Mouse (Mus musculus) CD8-positive naive resting alpha-beta T cell, adult 2 months (primary cell): ENCODE data around the gene Mgat5.
A peak's percentile ranks its signal among the peaks of the same experiment; 100 is the strongest.

Experiments
- DNase-seq, 2 experiments: peaks; one replicate each; pipeline ENCODE4 v3.0.0; 2022; ENCODE audit warnings: low read depth in 2 of 2, low spot score in 2 of 2

Mgat5 gene

DNA sequence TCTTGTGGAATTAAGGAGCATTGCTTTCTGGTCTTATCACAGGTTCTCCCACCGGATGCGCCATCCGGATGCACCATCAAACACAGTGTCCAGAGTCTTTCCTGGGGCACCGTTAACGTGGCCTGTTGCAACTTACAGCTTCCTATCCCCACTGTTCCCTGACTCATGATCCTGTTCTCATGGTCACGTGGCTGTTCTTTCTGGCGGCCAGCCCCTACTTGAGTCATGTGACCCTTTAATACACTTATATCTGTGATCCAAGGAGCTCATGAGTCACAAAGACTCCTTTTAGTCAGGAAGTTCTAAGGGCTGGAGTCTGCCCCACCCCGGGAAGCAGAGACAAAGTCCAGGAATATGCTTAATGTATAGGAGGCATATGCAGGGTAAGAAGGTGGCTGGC is 52.2 kb downstream of the Mgat5 start:
- DNase-seq: no peak

DNA sequence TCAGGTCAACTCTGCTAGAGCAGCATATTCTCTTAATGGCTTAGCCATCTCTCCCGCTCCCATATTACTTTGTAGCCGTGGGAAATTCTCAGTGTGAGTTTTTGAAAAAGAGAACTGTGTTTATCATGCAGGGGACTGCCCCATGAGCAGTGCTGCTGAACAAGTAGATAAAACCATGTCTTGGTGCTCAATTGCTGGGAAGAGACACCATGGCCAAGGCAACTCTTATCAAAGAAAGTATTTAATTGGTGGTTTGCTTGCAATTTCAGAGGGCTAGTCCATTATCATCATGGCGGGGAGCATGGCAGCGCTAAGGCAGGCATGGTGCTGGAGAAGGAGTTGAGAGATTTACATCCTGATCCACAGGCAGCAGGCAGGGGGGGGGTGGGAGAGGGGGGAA is 54.9 kb downstream of the Mgat5 start:
- DNase-seq: no peak

DNA sequence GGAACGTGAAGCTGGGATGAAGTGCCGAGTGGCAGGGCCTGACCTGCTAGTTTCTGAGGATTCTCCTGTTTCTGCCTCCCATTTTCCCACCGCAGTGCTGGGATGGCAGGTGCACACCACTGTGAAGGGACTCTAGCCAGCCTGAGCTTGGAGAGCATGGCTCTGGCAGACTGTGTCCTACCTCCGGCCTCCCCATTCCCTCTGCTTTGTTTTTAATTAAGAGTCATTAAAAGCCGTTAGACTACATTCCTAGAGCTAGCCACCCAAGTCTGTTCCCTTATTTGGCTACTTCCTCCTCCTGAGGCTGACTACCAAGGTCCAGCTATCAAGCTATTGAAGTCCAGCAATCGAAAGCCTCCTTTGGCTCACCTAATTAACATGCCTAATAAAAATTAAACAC is 56.2 kb downstream of the Mgat5 start:
- DNase-seq: no peak

DNA sequence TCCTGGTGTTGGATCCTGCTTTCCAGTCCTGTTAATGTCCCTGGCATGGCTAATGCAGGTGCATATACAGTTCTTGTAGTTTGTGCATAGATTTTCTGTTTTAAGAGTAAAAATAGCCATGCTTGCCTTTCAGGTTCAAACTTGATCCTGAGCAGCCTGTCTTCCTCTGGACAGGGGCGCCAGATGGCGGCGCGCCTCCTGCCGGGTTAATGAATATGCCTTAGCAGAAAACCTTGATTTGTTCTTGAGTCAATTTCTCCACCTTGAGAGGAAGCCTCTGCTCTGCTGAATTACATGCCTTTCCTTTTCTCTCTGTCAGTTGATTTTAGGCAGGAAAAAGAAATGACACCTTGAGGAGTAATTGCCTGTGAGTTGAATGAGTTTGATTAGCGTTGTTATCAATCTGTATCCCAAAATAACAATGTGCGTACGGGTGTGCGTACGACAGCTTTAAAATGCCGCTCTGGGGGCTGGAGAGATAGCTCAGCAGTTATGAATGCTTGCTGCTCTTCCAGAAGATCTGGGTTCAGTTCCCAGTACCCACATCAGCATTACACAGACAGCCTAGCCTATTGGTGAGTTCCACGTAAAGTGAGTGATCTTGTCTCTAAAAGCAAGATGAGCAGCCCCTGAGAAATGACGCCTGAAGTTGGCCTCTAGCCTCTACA is 57.5 kb downstream of the Mgat5 start:
- no peak for DNase-seq

DNA sequence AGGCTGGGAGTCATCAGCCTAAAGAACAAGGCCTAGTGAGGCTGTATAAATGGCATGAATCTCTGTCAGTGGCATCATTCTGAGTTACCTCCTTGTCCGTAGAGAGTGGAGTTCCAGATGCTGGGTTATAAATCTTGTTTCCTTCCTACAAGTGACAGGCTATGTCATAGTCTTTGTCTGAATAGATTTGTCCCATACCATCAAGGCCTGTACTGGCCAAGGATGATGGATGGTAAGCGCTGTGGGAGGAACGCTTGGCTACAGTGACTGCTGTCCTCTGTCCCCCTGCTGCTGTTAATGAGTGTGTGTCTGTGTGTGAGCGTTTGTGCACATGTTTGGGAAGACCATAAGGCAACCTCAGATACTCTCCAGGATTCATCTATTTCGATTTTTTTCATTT is 63.2 kb downstream of the Mgat5 start:
- DNase-seq: no peak

DNA sequence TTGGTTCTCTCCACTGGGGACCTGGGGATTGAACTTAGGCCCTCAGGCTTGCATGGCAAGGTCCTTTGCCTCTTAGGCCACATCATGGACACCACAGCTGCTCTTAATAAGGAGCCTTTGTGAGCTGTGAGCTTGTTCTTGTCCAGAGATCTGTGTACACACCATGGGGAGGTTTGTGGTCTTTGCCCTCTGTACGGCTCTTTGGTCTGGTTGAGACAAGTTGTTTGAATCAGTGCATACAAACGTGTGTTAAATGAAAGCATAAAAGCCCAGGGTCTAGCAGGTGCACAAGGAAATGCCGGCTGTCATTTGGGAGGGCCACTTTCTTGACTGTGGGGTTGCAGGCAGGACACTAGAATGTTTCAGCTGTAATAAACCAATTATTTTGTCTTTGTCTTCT is 64.5 kb downstream of the Mgat5 start:
- DNase-seq: no peak

DNA sequence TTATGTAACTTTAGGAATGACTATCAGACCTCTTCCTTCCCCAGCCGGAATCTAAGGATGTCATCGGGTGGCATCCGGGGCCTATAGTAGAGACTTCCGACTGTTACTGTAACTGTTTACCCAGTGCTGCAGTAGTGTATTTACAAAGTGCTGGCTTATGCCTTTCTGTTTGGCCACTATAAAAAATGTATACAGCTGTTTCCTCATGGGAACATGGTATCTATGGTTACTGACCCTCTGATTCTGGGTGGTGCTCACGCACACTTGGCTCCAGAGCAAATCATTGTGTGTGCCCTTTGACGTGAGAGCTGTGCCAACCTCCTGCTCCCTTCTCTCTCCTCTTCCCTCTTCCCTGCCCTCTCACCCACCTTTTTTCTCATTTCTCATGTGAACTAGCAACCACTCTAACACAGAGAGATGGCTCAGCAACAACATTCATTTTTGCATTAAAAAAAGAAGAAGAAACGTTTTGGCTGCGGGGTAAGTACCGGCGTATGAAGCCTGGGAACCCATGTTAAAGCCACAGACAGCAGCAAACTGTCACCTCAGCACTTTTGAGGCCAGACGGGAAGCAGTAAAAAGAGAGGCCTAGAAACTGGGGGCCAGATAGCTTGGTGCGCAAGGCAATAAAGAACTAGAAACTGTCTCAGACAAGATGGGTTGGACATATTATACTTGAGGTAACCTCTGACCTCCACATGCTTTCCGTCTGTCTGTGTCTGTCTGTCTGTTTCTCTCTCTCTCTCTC is 65.6 kb downstream of the Mgat5 start:
- no peak for DNase-seq

DNA sequence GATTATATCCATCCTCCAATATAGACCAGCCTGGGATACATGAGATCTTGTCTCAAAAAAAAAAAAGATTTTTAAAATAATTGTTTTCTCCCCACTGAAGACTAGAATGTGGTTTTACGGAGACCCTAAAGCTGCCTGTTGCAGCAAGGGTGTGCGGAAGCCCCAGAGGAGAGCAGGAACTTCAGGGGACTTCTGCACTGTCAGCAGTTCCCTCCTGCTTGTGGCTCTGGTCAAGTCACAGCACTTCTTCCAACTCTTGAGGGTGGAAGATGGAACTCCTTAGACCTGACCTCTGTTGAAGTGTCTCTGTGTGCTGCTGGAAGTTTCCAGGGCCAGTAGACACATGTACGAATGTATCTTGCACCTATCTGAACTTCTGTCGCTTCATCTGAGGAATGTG is 66.3 kb downstream of the Mgat5 start:
- DNase-seq: no peak

DNA sequence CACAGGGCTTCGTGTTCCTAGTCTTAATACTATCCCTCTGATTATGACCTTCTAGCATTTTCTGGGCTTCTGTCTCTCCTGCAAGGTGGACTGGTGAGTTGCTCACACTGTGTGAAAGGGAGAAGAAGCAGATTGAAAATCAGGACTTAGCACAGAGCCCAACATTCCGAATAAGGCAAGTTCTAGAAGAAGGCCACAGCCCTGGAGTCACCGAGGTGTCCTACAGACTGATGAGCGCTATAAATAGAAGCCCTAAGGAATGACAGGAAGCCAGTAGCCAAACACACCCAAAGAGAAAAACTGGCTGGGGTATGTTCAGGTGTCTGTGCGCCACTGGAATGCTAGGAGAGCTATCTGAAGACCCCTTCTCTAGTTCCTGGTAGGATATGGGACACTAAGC is 68.5 kb downstream of the Mgat5 start:
- no peak for DNase-seq

DNA sequence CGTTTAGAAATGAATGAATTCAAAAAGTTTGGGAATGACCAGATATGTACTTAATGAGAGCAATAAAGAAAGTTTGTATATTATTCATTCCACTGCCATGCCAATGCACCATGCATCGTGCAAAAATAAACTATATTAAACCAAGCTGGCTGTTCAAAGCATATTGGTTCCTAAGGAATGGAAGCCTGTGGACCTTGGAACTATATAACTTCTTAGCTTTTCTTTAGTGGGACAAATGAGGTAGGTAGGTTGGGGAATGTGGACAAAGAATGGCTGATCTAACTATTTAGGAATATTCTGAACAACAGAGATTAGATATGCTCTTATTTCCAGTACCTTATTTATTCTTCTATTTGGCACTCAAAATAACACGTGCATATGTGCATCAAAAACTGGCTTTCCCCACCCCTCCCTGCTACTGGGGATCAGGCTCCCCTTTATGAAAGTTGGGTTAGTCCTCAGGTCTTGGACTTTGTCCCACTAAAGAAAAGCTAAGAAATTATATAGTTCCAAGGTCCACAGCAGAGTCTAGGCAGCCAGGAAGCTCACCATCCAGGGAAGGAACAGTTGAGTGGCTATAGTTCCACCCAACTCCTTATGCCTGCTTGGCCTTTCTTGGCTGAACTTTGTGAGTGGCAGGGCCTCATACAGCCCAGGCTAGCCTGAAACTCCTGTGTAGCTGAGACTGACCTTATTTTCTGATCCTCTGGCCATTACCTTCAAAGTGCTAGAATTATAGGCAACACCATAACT is 70.9 kb downstream of the Mgat5 start:
- no peak for DNase-seq

DNA sequence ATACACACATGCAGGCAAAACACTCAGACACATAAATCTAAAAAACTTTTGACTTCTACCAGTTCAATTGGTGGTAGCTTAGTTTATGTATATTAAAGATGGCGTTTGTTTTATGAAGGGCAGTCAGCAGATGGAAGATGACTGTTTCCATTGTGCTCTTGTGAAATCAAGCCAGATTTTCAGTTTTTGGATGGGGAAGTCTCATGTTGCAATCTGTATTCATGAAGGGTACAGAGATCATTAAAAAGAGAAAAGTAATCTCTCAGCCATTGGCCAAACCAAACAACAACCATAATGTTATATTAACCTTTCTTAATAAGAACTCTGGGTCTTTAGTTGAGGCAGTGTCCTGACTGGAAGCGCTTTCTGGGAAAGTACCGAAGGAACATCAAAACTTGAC is 73.3 kb downstream of the Mgat5 start:
- DNase-seq: no peak

DNA sequence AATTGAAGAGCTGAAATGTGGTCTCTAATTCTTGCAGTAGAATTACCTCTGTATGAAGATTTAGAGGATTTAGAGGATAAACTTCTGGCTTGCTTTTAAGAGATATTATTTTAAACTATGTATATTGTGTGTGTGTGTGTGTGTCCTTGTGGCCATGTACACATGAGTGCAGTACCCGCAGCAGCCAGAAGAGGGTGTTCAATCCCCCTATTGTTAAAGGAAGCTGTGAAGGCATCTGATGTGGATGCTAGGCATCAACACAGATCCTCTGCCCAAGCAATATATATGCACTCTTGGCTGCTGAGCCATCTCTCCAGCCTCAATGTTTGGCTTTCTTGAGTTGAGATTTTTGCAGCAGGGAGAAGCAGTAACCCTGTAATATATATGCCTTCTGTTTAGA is 75.4 kb downstream of the Mgat5 start:
- DNase-seq: peak; percentile 9 to 19

DNA sequence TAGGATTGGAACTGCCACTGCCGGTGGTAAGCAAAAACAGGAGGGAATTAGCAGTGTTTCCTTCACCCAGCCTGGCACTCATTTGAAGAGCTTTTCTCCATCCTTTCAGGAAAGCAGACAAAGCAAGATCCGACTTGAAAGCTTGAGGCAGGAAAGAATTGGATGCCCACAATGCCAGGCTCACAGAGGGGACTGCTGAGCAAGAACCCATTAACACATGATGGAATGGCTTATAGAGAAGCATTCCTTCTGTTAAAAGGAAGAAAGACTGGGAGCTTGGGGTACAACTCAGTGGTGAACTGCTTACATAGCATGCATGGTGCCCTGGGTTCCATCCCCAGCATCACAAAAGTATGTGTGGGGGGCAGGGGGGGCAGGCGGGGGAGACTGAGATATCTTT is 80.2 kb downstream of the Mgat5 start:
- DNase-seq: no peak

DNA sequence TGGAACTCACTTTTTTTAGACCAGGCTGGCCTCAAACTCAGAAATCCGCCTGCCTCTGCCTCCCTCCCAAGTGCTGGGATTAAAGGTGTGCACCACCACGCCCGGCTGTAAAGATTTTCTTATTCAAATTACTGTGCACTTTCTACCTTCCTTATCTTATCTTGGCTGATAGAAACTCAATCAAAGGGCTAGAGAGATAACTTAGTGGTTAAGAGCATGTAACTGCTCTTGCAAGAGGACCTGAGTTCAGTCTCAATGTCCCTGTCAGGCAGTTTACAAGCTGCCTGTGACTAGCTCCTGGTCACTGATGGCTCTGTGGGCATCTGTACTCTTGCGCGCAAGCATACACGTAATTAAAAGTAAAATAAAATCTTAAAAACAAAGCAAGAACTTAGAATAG is 82.7 kb downstream of the Mgat5 start:
- no peak for DNase-seq

DNA sequence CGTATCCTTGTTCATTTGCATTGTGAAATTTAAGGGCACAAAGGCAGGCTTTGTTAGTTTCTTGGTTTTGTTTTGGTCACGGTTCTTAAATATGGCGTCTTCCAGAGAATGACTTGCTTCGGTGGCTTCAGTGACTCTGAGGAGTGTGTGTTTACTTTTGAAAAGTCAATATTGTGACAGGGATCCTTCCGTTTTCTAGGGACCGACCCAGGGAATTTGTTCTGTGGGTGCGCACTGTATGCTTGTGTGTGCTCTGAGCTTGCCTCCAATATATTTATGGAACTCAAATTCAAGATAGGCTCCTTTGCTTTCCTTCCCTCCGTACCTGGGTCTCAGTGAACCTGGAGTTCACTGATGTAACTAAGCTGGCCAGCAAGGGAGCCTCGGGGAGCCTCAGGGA is 86.1 kb downstream of the Mgat5 start:
- no peak for DNase-seq

DNA sequence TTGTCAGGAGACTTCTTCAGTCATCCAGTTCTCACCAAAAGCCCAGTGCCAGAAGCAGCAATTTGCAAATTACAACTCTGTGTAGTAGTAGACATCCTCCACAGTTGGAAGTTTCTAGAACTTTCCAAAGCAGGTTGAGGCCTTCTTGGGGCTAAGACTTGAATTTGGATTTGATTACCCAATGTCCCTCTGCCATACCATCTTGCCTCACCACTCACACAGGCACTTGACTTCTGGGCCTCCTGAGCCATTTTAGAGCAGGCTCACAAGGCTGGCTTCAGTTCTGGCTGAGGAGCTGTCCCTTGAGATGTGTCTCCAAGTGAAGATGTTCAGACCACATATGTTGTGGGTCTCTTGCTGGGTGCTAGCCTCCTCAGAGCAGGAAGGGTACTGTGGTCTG is 86.9 kb downstream of the Mgat5 start:
- DNase-seq: no peak

DNA sequence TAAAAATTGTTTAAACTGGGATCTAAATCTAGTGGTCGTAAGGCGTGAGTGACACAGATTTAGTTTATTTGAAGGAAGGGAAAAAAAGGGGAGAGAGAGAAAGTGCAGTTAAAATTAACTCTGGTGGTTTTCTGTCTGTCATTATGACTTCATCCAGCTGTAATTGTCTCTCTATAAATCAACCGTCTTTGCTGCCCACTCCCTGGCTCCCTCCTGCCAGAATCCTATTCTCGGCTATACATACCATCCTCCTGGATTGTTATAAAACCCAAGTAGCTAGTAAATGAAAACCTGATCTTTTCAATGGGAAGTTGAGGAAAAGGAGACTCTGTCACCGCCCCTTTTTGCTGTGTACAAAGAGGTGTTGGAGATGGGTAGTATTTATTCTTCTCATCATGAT is 88.5 kb downstream of the Mgat5 start:
- no peak for DNase-seq

DNA sequence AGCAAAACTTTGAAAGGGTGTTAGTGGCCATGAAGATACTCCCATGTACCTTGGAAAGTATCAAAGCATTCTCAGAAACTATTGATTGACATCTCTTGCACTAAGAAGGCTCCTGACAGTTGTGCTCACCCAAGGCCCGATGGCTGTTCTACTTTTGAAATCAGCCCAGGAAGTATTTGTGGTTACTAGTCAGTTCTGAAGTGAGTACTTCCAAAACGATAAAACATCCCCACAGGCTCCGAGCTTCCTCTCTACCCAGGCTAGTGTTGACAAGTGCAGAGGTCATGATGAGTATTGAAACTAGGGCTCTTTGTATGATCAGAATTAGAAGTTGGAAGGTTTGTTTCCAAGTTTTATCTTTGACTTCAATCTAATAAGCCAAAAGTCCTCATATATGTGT is 92.0 kb downstream of the Mgat5 start:
- no peak for DNase-seq

DNA sequence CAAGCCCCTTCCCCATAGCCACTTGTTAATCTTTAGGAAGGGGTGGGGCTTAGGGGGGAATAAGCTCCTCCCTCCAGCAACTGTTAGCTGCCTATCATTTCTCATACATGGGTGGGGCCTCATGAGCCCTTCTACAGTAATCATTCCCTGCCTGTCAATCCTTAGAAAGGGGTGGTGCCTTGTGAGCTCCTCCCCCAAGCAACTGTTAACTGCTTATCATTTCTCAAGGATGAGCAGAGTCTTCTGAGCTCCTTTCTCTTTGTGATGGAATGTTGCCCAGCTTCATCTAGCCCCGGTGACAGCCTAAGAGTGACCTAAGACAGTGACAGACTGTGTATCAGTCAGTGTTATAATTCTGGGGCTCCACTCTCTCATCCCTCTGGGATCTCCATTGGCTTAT is 95.0 kb downstream of the Mgat5 start:
- DNase-seq: no peak

DNA sequence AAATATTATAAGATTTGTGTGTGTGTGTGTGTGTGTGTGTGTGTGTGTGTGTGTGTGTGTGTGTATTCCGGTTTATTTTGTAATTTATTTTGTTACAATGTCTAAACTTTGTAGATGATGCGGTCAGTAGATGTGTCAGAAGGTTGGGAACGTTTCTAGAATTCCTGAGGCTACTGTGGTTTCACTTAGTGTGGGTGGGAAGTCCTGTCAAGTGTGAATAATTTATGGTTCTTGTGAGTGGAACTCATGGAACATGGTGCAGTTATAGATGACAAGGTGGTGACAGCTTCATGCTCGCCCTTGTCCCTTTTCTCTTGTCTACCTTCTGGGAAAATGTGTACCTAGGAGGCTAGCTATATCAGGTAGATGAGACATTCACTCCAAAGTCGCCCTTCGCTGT is 96.2 kb downstream of the Mgat5 start:
- no peak for DNase-seq

DNA sequence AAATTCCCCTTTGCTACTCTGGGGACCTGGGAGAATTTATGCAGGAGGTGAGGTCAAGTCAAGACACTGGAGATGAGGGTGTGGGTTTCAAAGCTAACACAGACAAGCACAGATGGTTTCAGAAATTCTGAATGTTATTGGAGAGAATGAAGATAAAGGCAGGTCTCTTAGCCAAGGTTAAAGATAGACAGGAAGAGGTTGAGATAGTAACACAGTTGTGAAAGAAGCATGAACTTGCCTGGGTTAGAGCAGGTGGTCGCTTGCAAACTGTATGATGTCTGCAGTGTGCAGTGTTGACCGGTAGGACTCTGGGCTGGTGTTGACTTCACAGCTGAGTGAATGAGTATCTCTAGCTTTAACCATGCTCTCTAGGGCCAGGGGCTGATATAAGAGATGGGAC is 97.8 kb downstream of the Mgat5 start:
- DNase-seq: no peak

DNA sequence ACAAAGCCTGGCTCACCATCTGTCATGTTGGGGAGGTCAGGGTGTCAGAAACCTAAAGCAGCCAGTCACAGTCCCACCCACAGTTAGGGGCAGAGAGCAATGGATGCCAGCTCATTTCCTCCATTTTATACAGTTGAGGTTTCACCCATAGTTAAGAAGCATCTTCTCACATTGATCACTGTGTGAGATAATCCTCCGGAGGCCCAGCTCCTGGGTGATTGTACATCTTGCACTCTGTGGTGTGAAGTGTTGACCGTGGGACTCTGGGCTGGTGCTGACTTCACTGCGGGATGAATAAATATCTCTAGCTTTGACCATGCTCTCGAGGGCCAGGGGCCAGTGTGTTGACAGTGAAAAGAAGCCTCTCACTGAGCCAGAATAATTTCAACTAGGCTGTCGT is 99.0 kb downstream of the Mgat5 start:
- DNase-seq: no peak
